Mouse (Mus musculus): ENCODE results near the gene Ankrd23.

- TF ChIP-seq CTCF (IDR thresholded peaks at IDR 0.05; ENCODE audit: low read depth) (no peak), EP300 (IDR thresholded peaks at IDR 0.05; ENCODE audit: low read depth) (no peak)
Observed at GRCm38 (mm10) chr1:36489661-36490060, 47.0 kb downstream of the Ankrd23 start.
